Mouse (Mus musculus): ENCODE measurements at regions not wholly inside any gene's neighbourhood (a gene's known extent, or its start where the extent isn't known, plus 50 kb on each side); places are given as distances from the start of the nearest gene placed in this dataset.

DNA sequence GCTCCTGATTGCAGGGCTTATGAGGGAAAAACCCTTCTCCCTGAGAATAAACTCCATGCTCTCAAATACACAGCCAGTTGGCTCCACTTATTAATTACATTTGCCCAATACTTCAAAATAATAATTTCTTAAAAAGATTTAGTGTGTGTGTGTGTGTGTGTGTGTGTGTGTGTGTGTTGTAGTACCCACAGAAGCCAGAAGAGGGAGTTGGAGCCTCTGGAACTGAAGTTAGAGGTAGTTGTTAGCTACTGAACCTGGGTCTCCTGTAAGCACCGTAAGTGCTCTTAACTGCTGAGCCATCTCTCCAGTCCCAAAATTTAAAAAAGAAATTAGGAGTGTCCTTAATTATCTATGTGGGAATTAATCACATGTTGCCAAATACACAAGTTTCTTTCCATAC lies 154.8 kb upstream of the Ctnnb1 start:
- no peak for TF ChIP-seq CTCF (IDR thresholded peaks at IDR 0.05; ENCODE audit: low read depth, low read length)
- TF ChIP-seq EP300 (IDR thresholded peaks at IDR 0.05; ENCODE audit: insufficient read depth, low read depth, low read length), result no peak
- TF ChIP-seq POLR2A (IDR thresholded peaks at IDR 0.05; ENCODE audit: insufficient read depth, low read length), result no peak

Data from ES-Bruce4 (cell line).